Mouse (Mus musculus) heart, postnatal 0 days (tissue): ENCODE results near the gene Nectin2. TPM values are rescaled to one million over a fixed set of nuclear protein-coding genes. Genes with fewer than 3 reads are reported as not detected.

Experiments used
- ATAC-seq: fragments of 200-750 bp; cut with Nextera tagmentation; 2 replicates; pipeline ENCODE4 v1.8.0; 2017; ENCODE audit warnings: low read depth, moderate number of reproducible peaks, moderate library complexity; ENCODE audit not compliant: insufficient read depth
- DNase-seq: peaks from one replicate; pipeline ENCODE4 v3.0.0-alpha.2; 2016; ENCODE audit warnings: low spot score
- H3K27ac ChIP-seq: fragments of 300-500 bp; sonication (generic); 2 replicates; pipeline ENCODE4 v1.5.1; 2014; ENCODE audit warnings: low read depth, mild to moderate bottlenecking
- H3K27me3 ChIP-seq: fragments of 300-500 bp; sonication (generic); 2 replicates; pipeline ENCODE4 v1.6.1; 2014; ENCODE audit warnings: low read length, mixed read lengths; ENCODE audit not compliant: control insufficient read depth, insufficient read depth
- H3K36me3 ChIP-seq: fragments of 300-500 bp; sonication (generic); replicated peaks from 2 replicates; pipeline ENCODE4 v1.6.1; 2014; ENCODE audit warnings: low read length, mixed read lengths; ENCODE audit not compliant: control insufficient read depth, insufficient read depth
- H3K4me1 ChIP-seq: fragments of 300-500 bp; sonication (generic); 2 replicates; pipeline ENCODE4 v1.6.1; 2014; ENCODE audit warnings: antibody characterized with exemption; ENCODE audit not compliant: control insufficient read depth, insufficient read depth
- H3K4me2 ChIP-seq: fragments of 300-500 bp; sonication (generic); 2 replicates; pipeline ENCODE4 v1.6.1; 2014; ENCODE audit warnings: low read depth, mild to moderate bottlenecking, low read length, moderate library complexity
- H3K4me3 ChIP-seq: fragments of 300-500 bp; sonication (generic); 2 replicates; pipeline ENCODE4 v1.5.1; 2014; ENCODE audit warnings: low read depth, low read length
- H3K9ac ChIP-seq: fragments of 300-500 bp; sonication (generic); replicated peaks from 2 replicates; pipeline ENCODE4 v1.6.1; 2014; ENCODE audit warnings: low read depth, low read length, mixed read lengths
- H3K9me3 ChIP-seq: fragments of 300-500 bp; sonication (generic); replicated peaks from 2 replicates; pipeline ENCODE4 v1.6.1; 2016; ENCODE audit warnings: low read length; ENCODE audit not compliant: control insufficient read depth
- CTCF ChIP-seq: IDR thresholded peaks from 2 replicates; pipeline ENCODE4 v1.5.1; 2016; ENCODE audit warnings: antibody characterized with exemption, control low read depth, low read depth
- EP300 ChIP-seq: IDR thresholded peaks from 2 replicates; pipeline ENCODE4 v1.6.1; 2016; ENCODE audit warnings: antibody characterized with exemption, low read depth
- WGBS: fragments of 180-500 bp; shearing (Covaris S2); extraction: QIAGEN DNeasy Blood & Tissue Kit; methylation state at CpG from one replicate; pipeline ENCODE4 v1.1.7; 2014; 5-methylcytosine and 5-hydroxymethylcytosine counted together
- polyA plus RNA-seq: library from polyadenylated mRNA; unstranded; fragments of >200 nt; fragmentation: Nextera tagmentation; extraction: Ambion mirVana; gene quantifications from 2 replicates; pipeline ENCODE4 v1.2.1, GENCODE M21; 2015
- total RNA-seq: library from RNA; depleted of rRNA; stranded (reverse); fragments of >200 nt; gene quantifications from 2 replicates; pipeline ENCODE4 v1.2.3, GENCODE M21; 2014; ENCODE audit warnings: low replicate concordance

Gene Nectin2
- total and polyA plus RNA-seq, 2 experiments from 2014 or later = 43.6 to 81.3 TPM

GRCm38 (mm10) chr7:19741329-19742031 lies 8.8 kb downstream of the Nectin2 start:
- WGBS = 30% methylated on average over 8 of the region's 8 CpGs
- H3K27me3 ChIP-seq = no peaks in the 10 kb centered on the region
- H3K27ac ChIP-seq = no peak overlapping the region
- H3K36me3 ChIP-seq = peaks cover 31% of the 10 kb centered on the region
- no peaks in the 10 kb centered on the region for H3K9me3 ChIP-seq
- no peak for TF ChIP-seq CTCF
- TF ChIP-seq EP300 = no peak
- H3K4me1 ChIP-seq = peaks cover 20% of the 10 kb centered on the region
- no peak overlapping the region for H3K4me3 ChIP-seq
- H3K4me2 ChIP-seq = no peak overlapping the region
- no peak for DNase-seq
- no peak overlapping the region for H3K9ac ChIP-seq
- no peak for ATAC-seq

GRCm38 (mm10) chr7:19740269-19740668 lies 10.0 kb downstream of the Nectin2 start:
- H3K27ac ChIP-seq = no peak overlapping the region
- H3K27me3 ChIP-seq = no peaks in the 10 kb centered on the region
- H3K4me1 ChIP-seq = peaks cover 10% of the 10 kb centered on the region
- H3K36me3 ChIP-seq = peaks cover 38% of the 10 kb centered on the region
- TF ChIP-seq EP300 = no peak
- 0 out of 2 replicates have a peak, but pooled peaks have one; percentile 10 for TF ChIP-seq CTCF
- H3K9ac ChIP-seq = no peak overlapping the region
- ATAC-seq = no peak
- WGBS = 68% methylated on average over 11 of the region's 11 CpGs
- no peak overlapping the region for H3K4me3 ChIP-seq
- no peak overlapping the region for H3K4me2 ChIP-seq
- H3K9me3 ChIP-seq = no peaks in the 10 kb centered on the region
- DNase-seq = no peak

GRCm38 (mm10) chr7:19738771-19739170 lies 11.5 kb downstream of the Nectin2 start:
- H3K4me2 ChIP-seq = no peak overlapping the region
- H3K27ac ChIP-seq = no peak overlapping the region
- no peaks in the 10 kb centered on the region for H3K4me1 ChIP-seq
- WGBS = 90% methylated on average over 3 of the region's 3 CpGs
- H3K9me3 ChIP-seq = no peaks in the 10 kb centered on the region
- peaks cover 46% of the 10 kb centered on the region for H3K36me3 ChIP-seq
- TF ChIP-seq CTCF (peak; percentile 31; the same call in 1 of the 2 replicates), EP300 (no peak)
- DNase-seq = no peak
- no peak overlapping the region for H3K9ac ChIP-seq
- H3K4me3 ChIP-seq = no peak overlapping the region
- no peaks in the 10 kb centered on the region for H3K27me3 ChIP-seq
- no peak for ATAC-seq

GRCm38 (mm10) chr7:19736389-19737057 lies 13.8 kb downstream of the Nectin2 start:
- WGBS = 77% methylated on average over 16 of the region's 16 CpGs
- H3K9ac ChIP-seq = no peak overlapping the region
- H3K9me3 ChIP-seq = no peaks in the 10 kb centered on the region
- no peak overlapping the region for H3K4me3 ChIP-seq
- H3K4me1 ChIP-seq = no peaks in the 10 kb centered on the region
- H3K4me2 ChIP-seq = no peak overlapping the region
- no peak overlapping the region for H3K27ac ChIP-seq
- H3K27me3 ChIP-seq = no peaks in the 10 kb centered on the region
- DNase-seq = no peak
- no peak for ATAC-seq
- no peak for TF ChIP-seq CTCF
- TF ChIP-seq EP300 = no peak
- H3K36me3 ChIP-seq = peaks cover 56% of the 10 kb centered on the region

- no peak overlapping the region for H3K27ac ChIP-seq
- WGBS = 75% methylated on average over 10 of the region's 10 CpGs
Measured at GRCm38 (mm10) chr7:19734178-19734666, 16.1 kb downstream of the Nectin2 start.

More at GRCm38 (mm10) chr7:19734178-19734666, 16.1 kb downstream of the Nectin2 start:
- DNase-seq = no peak
- Histone ChIP-seq H3K4me3 (no peak overlapping the region), H3K9me3 (no peaks in the 10 kb centered on the region), H3K4me2 (no peak overlapping the region), H3K9ac (no peak overlapping the region), H3K4me1 (no peaks in the 10 kb centered on the region), H3K27me3 (no peaks in the 10 kb centered on the region), H3K36me3 (peaks cover 73% of the 10 kb centered on the region)
- ATAC-seq = no peak
- TF ChIP-seq CTCF (no peak), EP300 (no peak)
